8 mouse cellular contexts compared by ENCODE assay signal in genomic region chr11:68432361-68433021, GRCm38 (mm10). TPM values are rescaled to one million over a fixed set of nuclear protein-coding genes. Genes with fewer than 3 reads are reported as not detected.
DNase-seq lines count a peak whose midpoint lies in the region; ATAC-seq and TF ChIP-seq lines count a peak whose summit lies in the region.

No protein-coding gene starts in this region.

- H3K27ac ChIP-seq in lung, postnatal 0 days (ENCODE audit: low read length): no peak overlapping the region
- no peak overlapping the region for H3K27ac ChIP-seq in forebrain, embryonic 11.5 days (ENCODE audit: low read depth, low read length)
- no peak overlapping the region for H3K27ac ChIP-seq in liver, embryonic 12.5 days
- H3K27ac ChIP-seq in stomach, embryonic 15.5 days: no peak overlapping the region

- peak overlapping the region; percentile 33 for H3K4me3 ChIP-seq in lung, postnatal 0 days (ENCODE audit: low read depth, low read length)
- H3K4me3 ChIP-seq in forebrain, embryonic 11.5 days (ENCODE audit: low read depth, low read length): peak overlapping the region; percentile 39
- peak overlapping the region; percentile 44 for H3K4me3 ChIP-seq in liver, embryonic 12.5 days
- H3K4me3 ChIP-seq in stomach, embryonic 15.5 days (replicated peaks): peak overlapping the region; percentile 53

- no peaks in the 10 kb centered on the region for H3K9me3 ChIP-seq in lung, postnatal 0 days (ENCODE audit: low read length)
- H3K9me3 ChIP-seq in forebrain, embryonic 11.5 days (ENCODE audit: control insufficient read depth, low read length): no peaks in the 10 kb centered on the region
- H3K9me3 ChIP-seq in liver, embryonic 12.5 days (replicated peaks): no peaks in the 10 kb centered on the region
- no peaks in the 10 kb centered on the region for H3K9me3 ChIP-seq in stomach, embryonic 15.5 days

- H3K9ac ChIP-seq in lung, postnatal 0 days (replicated peaks; ENCODE audit: low read depth): no peak overlapping the region
- H3K9ac ChIP-seq in forebrain, embryonic 11.5 days (ENCODE audit: low read length): peak overlapping the region; percentile 56
- no peak overlapping the region for H3K9ac ChIP-seq in liver, embryonic 12.5 days
- H3K9ac ChIP-seq in stomach, embryonic 15.5 days: no peak overlapping the region

- DNase-seq in lung, postnatal 0 days (ENCODE audit: low spot score): no peak
- DNase-seq in lung, postnatal 10 days: no peak
- no peak for DNase-seq in forebrain, embryonic 11.5 days (ENCODE audit: low spot score)
- DNase-seq in left cerebral cortex, postnatal 10 days (ENCODE audit: extremely low spot score in 1 of 2, low spot score in 2 of 2): no peak
- no peak for DNase-seq in left cerebral cortex, postnatal 36 days (ENCODE audit: low spot score in 2 of 2)
- no peak for DNase-seq in adrenal gland, postnatal 36 days

- 23% methylated on average over 23 of the region's 23 CpGs for WGBS in lung, postnatal 0 days
- 32% methylated on average over 23 of the region's 23 CpGs for WGBS in forebrain, embryonic 11.5 days
- 19% methylated on average over 23 of the region's 23 CpGs for WGBS in liver, embryonic 12.5 days (ENCODE audit: insufficient replicate concordance)
- WGBS in stomach, embryonic 15.5 days: 23% methylated on average over 23 of the region's 23 CpGs

- peak; percentile 29 for ATAC-seq in lung, postnatal 0 days
- ATAC-seq in forebrain, embryonic 11.5 days (replicated peaks; ENCODE audit: low FRiP score): no peak
- peak; percentile 24; the same call in 1 of the 2 replicates for ATAC-seq in liver, embryonic 12.5 days
- no peak; the same call in none of the 2 replicates for ATAC-seq in stomach, embryonic 15.5 days (ENCODE audit: insufficient read depth, low FRiP score, low read depth)

- TF ChIP-seq CTCF in lung, postnatal 0 days (IDR thresholded peaks at IDR 0.05): no peak

- H3K27me3 ChIP-seq in lung, postnatal 0 days (replicated peaks; ENCODE audit: insufficient read depth, low read length): no peaks in the 10 kb centered on the region
- H3K27me3 ChIP-seq in forebrain, embryonic 11.5 days (ENCODE audit: control insufficient read depth, insufficient read depth, low read length): no peaks in the 10 kb centered on the region
- H3K27me3 ChIP-seq in liver, embryonic 12.5 days (replicated peaks): peaks cover 54% of the 10 kb centered on the region
- no peaks in the 10 kb centered on the region for H3K27me3 ChIP-seq in stomach, embryonic 15.5 days (replicated peaks)

- H3K36me3 ChIP-seq in lung, postnatal 0 days (ENCODE audit: insufficient read depth, low read length): no peaks in the 10 kb centered on the region
- H3K36me3 ChIP-seq in forebrain, embryonic 11.5 days (ENCODE audit: control insufficient read depth, insufficient read depth, low read length): no peaks in the 10 kb centered on the region
- no peaks in the 10 kb centered on the region for H3K36me3 ChIP-seq in liver, embryonic 12.5 days
- no peaks in the 10 kb centered on the region for H3K36me3 ChIP-seq in stomach, embryonic 15.5 days

- TF ChIP-seq EP300 in lung, postnatal 0 days (IDR thresholded peaks at IDR 0.05): no peak

- intact Hi-C loops in left cerebral cortex, postnatal 10 days (cut with DNase I): no loop called here
- intact Hi-C loops in left cerebral cortex, postnatal 36 days (cut with DNase I): loop anchor here (5.0 kb wide), 1 partner anchor 40 kb away; no protein-coding TSS in a partner anchor

- no peaks in the 10 kb centered on the region for H3K4me1 ChIP-seq in lung, postnatal 0 days (ENCODE audit: insufficient read depth, low read depth, low read length)
- H3K4me1 ChIP-seq in forebrain, embryonic 11.5 days (replicated peaks; ENCODE audit: control insufficient read depth, insufficient read depth, low read length): 0 out of 2 replicates have a peak, but pooled peaks cover 7% of the 10 kb centered on the region
- H3K4me1 ChIP-seq in liver, embryonic 12.5 days: peaks cover 7% of the 10 kb centered on the region; the same call in 1 of the 2 replicates
- H3K4me1 ChIP-seq in stomach, embryonic 15.5 days: peaks cover 10% of the 10 kb centered on the region; the same call in 1 of the 2 replicates

- peak overlapping the region; percentile 62 for H3K4me2 ChIP-seq in lung, postnatal 0 days (replicated peaks; ENCODE audit: low read depth, low read length)
- H3K4me2 ChIP-seq in forebrain, embryonic 11.5 days (ENCODE audit: low read depth, low read length, severe bottlenecking): peak overlapping the region; percentile 73
- H3K4me2 ChIP-seq in liver, embryonic 12.5 days: peak overlapping the region; percentile 66
- peak overlapping the region; percentile 87 for H3K4me2 ChIP-seq in stomach, embryonic 15.5 days

RNA-seq across cellular contexts. Expression of gene Pik3r5, which starts 0.6 kb away (rescaled TPM):
- polyA plus RNA-seq in lung, postnatal 0 days (2015; fragmentation: Nextera tagmentation; extraction: Ambion mirVana): 1.1 and 1.2 TPM in 2 replicates
- 0.81 and 1.2 TPM in 2 replicates for polyA plus RNA-seq in forebrain, embryonic 11.5 days (2014; fragmentation: Nextera tagmentation; extraction: Ambion mirVana)
- polyA plus RNA-seq in liver, embryonic 12.5 days (2016; fragmentation: Nextera tagmentation; extraction: Ambion mirVana): 0.24 and 0.27 TPM in 2 replicates
- polyA plus RNA-seq in stomach, embryonic 15.5 days (2015; fragmentation: Nextera tagmentation; extraction: Ambion mirVana): 0.54 and 0.76 TPM in 2 replicates
- total RNA-seq in left cerebral cortex, postnatal 10 days (2021): 1 to 10 TPM; 2.5 to 2.7 TPM
- total RNA-seq in left cerebral cortex, postnatal 36 days (2021): 1 to 10 TPM; 3.0 to 3.3 TPM
- 1 to 10 TPM in 1 of 2 experiments, under 1 TPM in 1; 0.95 to 2.5 TPM for total RNA-seq in adrenal gland, postnatal 36 days (2021)

RNA-seq across cellular contexts. Expression of gene Ntn1, which starts 31.9 kb away (rescaled TPM):
- polyA plus RNA-seq in lung, postnatal 0 days (2015; fragmentation: Nextera tagmentation; extraction: Ambion mirVana): 7.0 and 7.2 TPM in 2 replicates
- polyA plus RNA-seq in forebrain, embryonic 11.5 days (2014; fragmentation: Nextera tagmentation; extraction: Ambion mirVana): 4.8 and 6.2 TPM in 2 replicates
- 0.53 and 0.57 TPM in 2 replicates for polyA plus RNA-seq in liver, embryonic 12.5 days (2016; fragmentation: Nextera tagmentation; extraction: Ambion mirVana)
- 16.1 and 18.7 TPM in 2 replicates for polyA plus RNA-seq in stomach, embryonic 15.5 days (2015; fragmentation: Nextera tagmentation; extraction: Ambion mirVana)
- total RNA-seq in left cerebral cortex, postnatal 10 days (2021): 10 to 100 TPM in 1 of 2 experiments, 1 to 10 TPM in 1; 8.8 to 10.6 TPM
- total RNA-seq in left cerebral cortex, postnatal 36 days (2021): 1 to 10 TPM; 5.5 to 7.5 TPM
- total RNA-seq in adrenal gland, postnatal 36 days (2021): 10 to 100 TPM; 10.3 TPM

Comparison
In these comparisons a context has a peak if more than half of its experiments do, and no peak if none do; other contexts are left out.
1. ATAC-seq: peak in lung, postnatal 0 days (single experiment) and liver, embryonic 12.5 days (single experiment); none in forebrain, embryonic 11.5 days (single experiment) and stomach, embryonic 15.5 days (single experiment).
2. Peak in every context shown above with its lines, with median percentiles within 50 percentile points of each other: H3K4me2 ChIP-seq and H3K4me3 ChIP-seq.